Mouse (Mus musculus) CH12F3 (cell line): Measurements from ENCODE around the gene Fam172a.

ENCODE experiments used
- in situ Hi-C: fragments of 300-500 bp; cut with MboI; formaldehyde crosslinking; loops from 2 replicates; pipeline ENCODE4 v1.14.3; 2020; ENCODE audit warnings: low sequenced_read_pairs

Gene Fam172a

DNA sequence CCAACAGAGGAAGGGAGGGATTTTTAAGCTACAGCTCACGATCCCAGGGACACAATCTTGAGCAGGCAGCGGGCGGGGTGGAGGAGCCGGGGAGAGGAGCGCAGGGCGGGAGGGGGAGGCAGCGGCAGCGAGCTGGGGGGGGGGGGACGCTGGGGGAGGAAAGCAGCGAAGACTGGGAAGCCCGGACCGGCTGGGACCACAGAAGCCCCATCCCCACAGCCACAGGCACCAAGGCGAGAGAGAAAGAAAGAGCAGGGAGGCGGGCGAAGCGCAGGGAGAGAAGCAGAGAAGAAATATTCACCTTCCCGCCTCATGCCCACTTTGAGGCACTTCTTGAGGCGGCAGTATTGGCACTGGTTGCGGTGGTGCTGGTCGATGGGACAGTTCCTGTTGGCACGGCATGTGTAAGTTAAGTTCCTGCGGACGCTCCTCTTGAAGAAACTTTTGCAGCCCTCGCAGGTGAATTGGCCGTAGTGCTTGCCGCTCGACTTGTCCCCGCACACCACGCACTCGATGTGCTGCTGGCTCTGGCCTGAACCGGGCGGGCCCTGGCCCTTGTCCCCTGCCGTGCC is 496.1 kb downstream of the Fam172a start:
- in situ Hi-C loops = no loop called here

GRCm38 (mm10) chr13:78198391-78198870 is 496.6 kb downstream of the Fam172a start:
- in situ Hi-C loops = no loop called here

DNA sequence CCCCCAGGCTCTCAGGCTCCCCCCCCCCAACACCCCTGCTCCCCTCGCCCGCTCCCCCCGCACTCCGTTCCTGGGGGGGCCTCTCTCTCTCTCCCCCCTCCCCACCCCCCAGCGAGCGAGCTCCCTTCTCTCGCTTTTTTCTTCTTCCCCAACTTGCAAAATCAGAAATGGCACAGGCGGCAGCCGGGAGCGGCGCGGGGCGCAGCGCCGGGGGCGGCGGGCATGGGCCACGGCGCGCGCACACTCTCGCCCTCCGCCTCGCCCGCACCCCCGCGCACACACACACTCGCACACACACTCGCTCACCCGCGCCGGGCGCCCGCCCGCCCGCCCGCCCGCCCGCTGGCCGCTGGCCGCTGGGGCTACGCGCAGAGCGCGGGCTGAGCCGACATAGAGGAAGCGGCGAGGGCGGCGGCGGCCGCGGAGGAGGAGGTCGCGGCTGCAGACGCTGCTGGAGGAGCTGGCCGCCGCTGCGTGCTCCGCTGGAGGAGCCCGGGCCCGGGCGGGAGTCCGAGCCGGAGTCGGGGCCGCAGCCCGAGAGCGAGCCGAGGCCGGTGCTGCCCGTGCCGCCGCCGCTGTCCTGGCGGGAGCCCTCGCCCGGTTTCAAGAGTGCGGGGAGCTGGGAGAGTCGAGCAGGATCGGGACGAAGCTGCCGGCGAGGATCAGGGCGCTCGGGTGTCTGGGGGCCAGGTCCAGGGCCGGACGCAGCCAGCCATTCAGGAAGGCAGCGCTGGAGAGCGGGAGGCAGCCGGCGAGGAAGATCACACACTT is 497.2 kb downstream of the Fam172a start:
- in situ Hi-C loops = no loop called here

GRCm38 (mm10) chr13:78199642-78200160 is 497.9 kb downstream of the Fam172a start, which contains the start of gene Nr2f1:
TSS of gene Nr2f1 (minus strand) at chr13:78199757.
- in situ Hi-C loops = no loop called here

- in situ Hi-C loops = no loop called here
Measured at GRCm38 (mm10) chr13:78200407-78200806, 498.6 kb downstream of the Fam172a start.

DNA sequence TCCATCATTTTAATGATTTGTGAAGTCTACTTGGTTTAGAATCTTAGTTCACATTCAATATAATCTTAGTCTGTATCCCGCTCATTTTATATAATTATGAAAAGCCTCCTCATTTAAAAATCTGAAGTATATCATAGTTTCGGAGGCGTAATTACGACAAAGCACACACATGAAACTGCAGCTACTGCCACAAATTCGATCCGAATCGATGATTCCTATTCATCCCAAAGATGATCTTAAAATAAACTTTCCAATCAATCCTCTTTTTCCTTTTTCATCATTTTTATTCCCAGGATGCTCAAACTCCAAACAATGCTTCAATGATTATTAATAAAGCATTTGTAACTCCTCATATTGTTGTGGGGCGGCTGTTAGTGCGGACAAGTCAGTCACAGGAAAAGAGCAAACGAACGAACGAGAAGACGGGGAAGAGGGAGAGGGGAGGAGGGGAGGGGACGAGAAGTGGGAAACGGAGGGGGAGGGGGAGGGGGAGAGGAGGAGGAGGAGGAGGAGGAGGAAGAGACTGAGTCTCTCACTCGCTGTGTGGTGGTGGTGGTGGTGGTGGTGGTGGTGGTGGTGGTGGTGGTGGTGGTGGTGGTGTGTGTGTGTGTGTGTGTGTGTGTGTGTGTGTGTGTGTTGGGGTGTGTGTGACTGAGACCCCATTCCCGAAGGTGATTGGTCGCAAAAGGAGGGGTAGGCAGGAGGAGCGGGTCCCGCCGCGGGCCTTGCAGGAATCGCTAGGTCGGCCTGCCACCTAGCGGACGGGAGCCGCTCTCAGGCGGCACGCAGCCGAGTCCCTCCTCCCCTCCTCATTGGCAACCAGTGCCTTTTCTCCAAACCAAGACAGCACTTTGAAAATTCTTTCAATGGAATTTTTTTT is 499.4 kb downstream of the Fam172a start:
- in situ Hi-C loops = no loop called here

GRCm38 (mm10) chr13:78201871-78202565 is 500.2 kb downstream of the Fam172a start:
- in situ Hi-C loops = no loop called here

DNA sequence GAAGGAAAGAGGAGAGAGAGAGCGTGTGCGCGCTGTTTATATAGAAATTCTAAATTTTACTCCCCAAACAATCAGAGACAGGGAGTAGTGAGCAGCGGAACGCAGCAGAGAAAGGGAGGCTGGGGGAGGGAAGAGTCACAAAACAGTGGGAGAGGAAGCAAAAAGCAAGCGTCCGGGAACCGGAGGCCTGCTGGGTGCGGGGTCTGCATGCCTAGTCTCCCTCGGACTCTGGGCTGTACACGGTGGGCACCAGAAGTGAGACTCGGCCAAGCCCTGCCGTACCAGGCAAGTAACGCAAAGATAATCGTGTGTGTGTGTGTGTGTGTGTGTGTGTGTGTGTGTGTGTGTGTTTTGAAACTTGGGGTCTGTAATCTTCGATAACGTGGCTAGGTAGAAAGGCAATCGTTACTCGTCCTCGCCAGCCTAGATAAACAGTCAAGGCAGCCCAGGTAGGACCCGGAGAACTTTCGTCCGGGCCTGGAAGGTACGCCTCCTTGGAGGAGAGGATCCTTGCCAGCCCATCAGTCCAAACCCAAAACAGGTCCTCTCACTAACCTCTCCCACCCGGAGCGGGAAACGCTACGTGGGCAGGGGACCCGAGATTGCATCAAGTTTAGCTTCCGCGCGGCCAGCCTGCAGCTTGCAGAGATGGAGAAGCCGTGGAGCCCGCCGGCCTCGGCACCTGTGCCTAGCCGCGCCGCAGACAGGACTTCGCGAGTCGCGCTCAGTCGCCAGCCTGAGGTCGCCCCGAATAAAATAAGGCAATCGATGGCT is 500.9 kb downstream of the Fam172a start:
- in situ Hi-C loops = no loop called here

DNA sequence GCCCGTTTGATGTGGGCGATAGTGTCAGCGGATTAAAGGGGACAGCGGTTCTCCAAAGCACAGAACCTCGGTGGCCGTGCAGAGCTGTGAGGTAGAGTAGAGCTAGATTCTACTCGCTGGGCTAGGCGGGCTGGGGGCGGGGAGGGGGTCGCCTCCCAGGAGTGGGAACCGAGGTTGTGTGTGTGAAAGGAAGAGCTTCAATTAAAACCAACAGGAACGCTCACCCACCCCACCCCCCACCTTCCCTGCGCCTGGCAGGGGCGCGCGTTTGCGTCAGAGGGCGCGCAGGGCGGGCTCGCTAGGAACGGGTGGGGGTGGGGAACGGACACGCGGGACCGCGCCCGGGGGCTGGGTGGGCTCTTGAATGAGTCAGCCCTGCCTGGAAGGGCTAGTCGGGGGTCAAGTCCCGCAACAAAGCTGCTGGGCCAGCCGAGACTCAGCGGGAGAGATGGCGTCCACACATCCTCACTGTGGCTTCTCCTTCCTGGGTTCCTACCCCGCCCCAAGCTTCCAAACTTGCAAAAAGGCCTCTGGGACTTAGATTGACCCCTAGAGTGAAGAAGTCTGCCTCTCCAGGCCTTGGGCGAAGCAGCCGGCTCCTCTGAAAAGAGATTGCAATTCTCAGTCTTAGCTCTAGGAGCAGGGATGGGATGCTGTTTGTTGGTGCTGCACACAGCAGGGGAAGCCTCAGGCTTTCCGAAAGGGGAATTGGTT is 501.7 kb downstream of the Fam172a start:
- in situ Hi-C loops = no loop called here

GRCm38 (mm10) chr13:78205426-78205825 is 503.6 kb downstream of the Fam172a start:
- in situ Hi-C loops = no loop called here

DNA sequence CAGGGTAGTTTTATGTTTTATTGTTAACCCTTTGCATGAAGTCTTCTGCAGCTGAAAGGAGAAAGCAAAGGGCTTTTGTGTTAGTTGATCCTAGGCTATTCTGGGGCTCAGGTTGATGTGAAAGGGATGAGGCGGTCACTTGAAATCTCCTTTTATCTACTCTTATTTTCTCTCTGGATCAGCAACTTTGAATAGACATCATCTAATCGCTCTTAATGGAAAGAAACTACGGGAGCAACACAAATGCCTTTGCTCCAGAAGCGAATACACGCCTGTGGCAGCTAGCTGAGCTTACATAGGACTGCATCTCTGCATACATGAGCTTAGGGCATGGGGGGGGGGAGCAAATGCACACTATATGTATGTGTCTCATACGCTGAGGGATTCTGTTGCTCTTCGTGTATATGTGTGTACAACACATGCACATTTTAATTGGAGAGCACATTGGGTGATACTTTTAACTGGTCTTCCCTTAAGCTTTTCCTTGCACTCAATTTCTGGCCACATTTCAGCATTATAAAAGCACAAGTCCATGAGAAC is 505.1 kb downstream of the Fam172a start:
- in situ Hi-C loops = no loop called here

DNA sequence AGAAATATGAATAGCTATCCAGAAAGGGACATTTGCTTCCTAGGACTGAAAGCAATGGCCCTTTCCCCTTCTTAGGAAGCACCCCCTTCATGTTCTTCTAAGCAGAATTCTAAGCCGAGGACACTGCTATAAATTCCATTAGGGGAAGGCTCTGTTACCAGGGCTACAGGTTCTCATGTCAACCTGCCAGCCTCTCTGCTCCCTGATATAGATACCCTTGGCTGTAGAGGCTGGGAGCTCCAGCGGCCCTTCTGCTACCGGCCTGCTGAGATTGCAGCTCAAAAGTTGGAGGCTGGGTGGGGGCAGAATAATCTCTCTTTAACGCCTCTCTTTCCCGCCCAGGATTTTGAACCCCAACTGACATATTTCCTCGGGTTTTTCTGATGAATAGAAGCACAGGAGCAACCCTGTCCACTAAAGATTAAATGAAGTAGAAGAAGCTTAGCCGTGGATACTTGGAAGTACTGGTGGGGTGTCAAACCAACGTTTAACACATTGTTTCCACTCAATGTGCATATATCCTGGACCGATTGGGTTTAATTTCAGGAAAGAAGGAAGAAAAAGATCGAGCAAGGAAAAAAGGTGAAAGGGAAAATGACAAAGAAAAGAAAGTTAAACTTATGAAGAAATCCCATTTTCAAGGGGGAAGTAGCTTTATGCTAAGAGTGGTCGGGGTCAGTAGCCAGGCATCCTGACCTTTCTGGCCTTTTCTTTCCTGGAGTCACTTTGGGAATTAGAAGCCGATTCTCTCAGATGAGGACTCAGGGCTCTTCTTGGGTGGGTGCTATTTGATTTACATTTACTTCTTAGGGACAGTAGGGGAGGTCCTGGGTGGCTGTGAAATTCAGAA is 506.2 kb downstream of the Fam172a start:
- in situ Hi-C loops = no loop called here

- in situ Hi-C loops = no loop called here
Measured at GRCm38 (mm10) chr13:78208689-78209410, 507.0 kb downstream of the Fam172a start.

DNA sequence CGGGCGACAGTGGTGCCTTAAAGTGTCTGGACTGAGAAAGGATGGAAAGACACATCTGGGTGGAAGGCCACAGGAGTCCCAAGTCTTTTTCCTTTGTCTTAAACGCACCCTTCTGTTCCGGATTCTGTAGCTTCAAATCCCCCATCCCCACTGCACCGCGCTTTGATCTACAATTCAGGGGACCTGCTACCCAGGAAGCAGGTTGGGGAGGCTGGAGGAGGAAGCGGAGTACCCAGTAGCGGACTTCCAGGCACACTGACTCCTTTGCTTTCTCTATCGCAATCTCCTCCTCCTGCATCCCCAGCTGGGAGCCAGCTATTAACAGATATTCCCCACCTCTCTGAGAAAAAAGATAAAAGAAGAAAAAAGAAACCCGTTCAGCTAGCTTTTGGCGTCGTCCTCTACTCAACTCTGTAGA is 507.8 kb downstream of the Fam172a start:
- in situ Hi-C loops = no loop called here

DNA sequence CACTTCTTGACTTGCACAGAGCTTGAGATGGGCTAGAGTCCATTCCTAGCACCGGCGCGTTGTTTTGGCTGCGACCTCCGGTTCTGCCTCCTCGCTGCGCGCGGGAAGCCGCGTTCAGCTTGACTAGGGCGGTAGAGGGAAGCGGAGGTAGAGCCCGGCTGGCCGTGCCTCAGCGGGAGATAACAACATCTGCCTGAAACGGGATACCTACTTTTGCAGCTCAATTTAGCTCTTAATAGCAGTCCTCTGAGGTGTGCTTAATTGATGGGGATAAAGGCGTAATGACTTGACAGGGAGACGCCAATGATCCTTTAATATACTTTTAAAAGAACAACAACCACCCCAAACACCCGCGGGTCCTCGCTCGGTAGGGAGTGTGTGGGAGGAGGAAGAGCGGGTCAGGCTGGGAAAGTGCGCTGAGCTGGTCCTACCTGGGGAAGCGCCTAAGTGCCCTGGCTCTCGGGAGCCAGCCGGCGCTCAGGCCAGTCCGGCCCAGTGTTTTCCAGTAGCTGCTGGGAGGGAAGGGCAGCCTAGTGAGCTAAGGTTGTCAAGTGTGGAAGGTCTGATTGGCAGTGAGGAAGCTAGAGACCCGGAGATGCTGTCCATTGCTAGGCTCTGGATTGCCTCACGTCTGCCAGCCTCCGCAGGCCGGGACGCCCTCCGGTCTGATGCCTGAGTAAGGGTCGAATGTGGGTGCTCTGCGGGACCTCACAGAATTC is 508.4 kb downstream of the Fam172a start:
- in situ Hi-C loops = no loop called here

DNA sequence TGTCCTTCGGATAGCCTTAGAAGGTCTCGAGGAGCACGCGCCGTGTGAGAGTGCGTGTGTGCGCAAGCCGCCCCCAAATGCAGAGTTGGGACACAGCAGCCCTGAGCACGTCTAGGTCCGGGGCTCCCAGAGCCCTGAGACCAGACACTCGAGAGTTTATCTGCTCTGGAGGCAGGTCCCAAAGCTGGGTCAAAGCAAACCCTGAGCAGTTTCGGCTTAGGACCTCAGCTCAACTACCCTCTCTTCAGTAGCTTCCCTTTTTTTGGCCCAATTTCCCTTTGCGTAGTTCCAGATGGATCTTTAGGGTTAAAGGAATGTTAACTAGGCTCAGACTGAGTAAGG is 508.9 kb downstream of the Fam172a start:
- in situ Hi-C loops = no loop called here
